Comparison of ENCODE assay signal across 10 mouse cellular contexts in the genomic region with DNA sequence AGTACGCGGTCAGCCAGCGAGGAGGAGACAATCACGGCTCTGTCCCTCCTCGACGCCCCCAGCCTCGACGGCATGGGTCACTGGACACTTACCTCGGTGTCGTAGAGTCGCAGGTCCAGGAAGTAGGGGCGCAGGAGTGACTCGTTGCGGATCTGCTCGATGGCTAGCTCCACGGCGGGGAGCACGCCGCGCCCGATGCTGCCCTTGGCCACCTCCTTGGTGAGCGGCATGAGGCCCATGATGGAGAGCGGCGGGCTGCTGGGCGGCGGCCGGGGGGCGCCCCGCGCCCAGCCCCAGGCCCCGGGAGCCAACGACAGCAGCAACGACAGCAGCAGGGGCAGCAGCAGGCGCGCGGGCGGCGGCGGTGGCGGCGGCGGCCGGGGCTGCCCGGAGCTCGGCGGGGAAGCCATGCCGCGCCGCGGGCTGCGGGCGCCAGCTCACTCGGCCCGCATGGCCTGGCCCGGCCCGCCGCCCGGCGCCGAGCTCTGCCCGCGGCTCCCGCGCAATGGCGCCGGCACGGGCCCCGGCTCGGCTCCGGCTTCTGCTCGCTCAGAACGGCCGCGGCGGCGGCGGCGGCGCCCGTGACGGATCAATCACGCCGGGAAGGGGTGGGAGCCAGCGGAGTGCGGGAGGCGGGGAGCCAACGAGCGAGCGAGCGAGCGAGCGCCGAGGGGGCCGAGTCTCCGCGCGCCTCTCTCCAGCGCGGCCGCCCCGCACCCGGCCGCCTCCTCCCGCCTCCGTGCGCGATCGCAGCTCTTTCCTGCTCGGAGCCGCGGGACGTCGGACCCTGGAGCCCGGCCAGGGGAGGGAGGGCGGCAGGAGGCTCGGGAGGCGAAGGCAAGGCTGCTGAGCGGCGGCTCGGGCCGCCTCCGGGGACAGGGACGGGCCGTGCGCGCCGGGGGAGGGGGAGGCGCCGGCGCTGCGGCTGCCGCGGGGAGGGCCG. TPM values are rescaled to one million over a fixed set of nuclear protein-coding genes. Genes with fewer than 3 reads are reported as not detected.
DNase-seq lines count a peak whose midpoint lies in the region; ATAC-seq lines count a peak whose summit lies in the region.
"Had no signal": no experiment of that assay in that cellular context is flagged by ENCODE, and none has a peak within 500 bp of the region (broad histone marks: within the 10 kb centered on the region; RNA-seq: fewer than 3 reads in every experiment).

A gene (minus strand): TSS at position 858 of the 943 bp plus-strand sequence.

- no peak within 1 kb of the TSS for H3K9ac ChIP-seq in heart, embryonic 16.5 days (ENCODE audit: low read length)
- peak within 1 kb of the TSS; percentile 72 for H3K9ac ChIP-seq in midbrain, embryonic 15.5 days

- no peak for ATAC-seq in heart, embryonic 16.5 days (replicated peaks; ENCODE audit: extremely low read depth, insufficient read depth, low FRiP score)
- peak; percentile 74 for ATAC-seq in midbrain, embryonic 15.5 days (replicated peaks)

- peak within 1 kb of the TSS; percentile 53 for H3K4me3 ChIP-seq in heart, embryonic 16.5 days (ENCODE audit: low read length)
- peak within 1 kb of the TSS; percentile 70 for H3K4me3 ChIP-seq in midbrain, embryonic 15.5 days

- H3K4me2 ChIP-seq in heart, embryonic 16.5 days (ENCODE audit: low read depth, low read length), result peak within 1 kb of the TSS; percentile 79
- peak within 1 kb of the TSS; percentile 70 for H3K4me2 ChIP-seq in midbrain, embryonic 15.5 days

- WGBS in heart, embryonic 16.5 days, result under 1% methylated on average over 108 of the region's 134 CpGs
- under 1% methylated on average over 108 of the region's 134 CpGs for WGBS in midbrain, embryonic 15.5 days

- DNase-seq in heart, postnatal 36 days, result no peak
- peak; percentile 80 for DNase-seq in cerebellum, adult 8-10 months
- peak; percentile 73 to 78 for DNase-seq in frontal cortex, postnatal 10 days (ENCODE audit: low spot score in 2 of 2)
- peak; percentile 57 to 65 for DNase-seq in layer of hippocampus, postnatal 25 days (ENCODE audit: extremely low spot score in 1 of 2, low spot score in 1 of 2)
- no peak for DNase-seq in c-Kit-positive CD71-positive TER-119-positive erythroid progenitor cells, embryonic 14.5 days (ENCODE audit: low spot score)
- DNase-seq in gastrocnemius, postnatal 36 days, result no peak

- no peaks in the 10 kb centered on the region for H3K9me3 ChIP-seq in heart, embryonic 16.5 days (replicated peaks; ENCODE audit: control insufficient read depth, low read length)
- H3K9me3 ChIP-seq in midbrain, embryonic 15.5 days, result no peaks in the 10 kb centered on the region

- H3K4me1 ChIP-seq in heart, embryonic 16.5 days (ENCODE audit: control insufficient read depth, insufficient read depth, low read length), result no peaks in the 10 kb centered on the region; the same call in none of the 2 replicates
- peaks cover 35% of the 10 kb centered on the region for H3K4me1 ChIP-seq in midbrain, embryonic 15.5 days

- H3K27ac ChIP-seq in heart, embryonic 16.5 days (ENCODE audit: low read length), result no peak within 1 kb of the TSS
- peak within 1 kb of the TSS; percentile 91 for H3K27ac ChIP-seq in midbrain, embryonic 15.5 days
- H3K27ac ChIP-seq: macrophage had no signal

- intact Hi-C loops in heart, postnatal 36 days (cut with DNase I), result no loop called here
- intact Hi-C loops in gastrocnemius, postnatal 36 days (cut with DNase I), result no loop called here

- peaks cover 68% of the 10 kb centered on the region for H3K27me3 ChIP-seq in heart, embryonic 16.5 days (ENCODE audit: control insufficient read depth, insufficient read depth, low read length)
- peaks cover 22% of the 10 kb centered on the region; the same call in 1 of the 2 replicates for H3K27me3 ChIP-seq in midbrain, embryonic 15.5 days (replicated peaks)

- H3K36me3 ChIP-seq in heart, embryonic 16.5 days (ENCODE audit: control insufficient read depth, insufficient read depth), result no peaks in the 10 kb centered on the region
- H3K36me3 ChIP-seq in midbrain, embryonic 15.5 days (replicated peaks), result no peaks in the 10 kb centered on the region

RNA-seq across cellular contexts. Expression of the gene that starts here (rescaled TPM):
- 0.03 and 0.07 TPM in 2 replicates for polyA plus RNA-seq in heart, embryonic 16.5 days (2015; fragmentation: Nextera tagmentation; extraction: Ambion mirVana)
- total RNA-seq in heart, postnatal 36 days (2021), result not detected
- 100 to 1,000 TPM; 200 to 208 TPM for total RNA-seq in layer of hippocampus, postnatal 25 days (2021)
- 12.7 and 14.8 TPM in 2 replicates for polyA plus RNA-seq in midbrain, embryonic 15.5 days (2015; fragmentation: Nextera tagmentation; extraction: Ambion mirVana)
- total RNA-seq in gastrocnemius, postnatal 36 days (2021), result under 1 TPM in 1 of 2 experiments, not detected in 1; 0.08 TPM
- total RNA-seq: MEL had no signal

Comparison
In these comparisons a context has a peak if more than half of its experiments do, and no peak if none do; other contexts are left out.
1. RNA of the gene that starts here (total RNA-seq): 200 to 208 TPM in layer of hippocampus, postnatal 25 days; 0.08 TPM in gastrocnemius, postnatal 36 days and not detected in heart, postnatal 36 days; every median in the first group is over 100 times any median in the second.
2. RNA of the gene that starts here (polyA plus RNA-seq): 12.7 to 14.8 TPM in midbrain, embryonic 15.5 days; 0.03 to 0.07 TPM in heart, embryonic 16.5 days; every median in the first group is over 10 times any median in the second.
3. DNase-seq: peak in cerebellum, adult 8-10 months (single experiment), frontal cortex, postnatal 10 days (2 of 2) and layer of hippocampus, postnatal 25 days (2 of 2); none in heart, postnatal 36 days (0 of 2), c-Kit-positive CD71-positive TER-119-positive erythroid progenitor cells, embryonic 14.5 days (single experiment) and gastrocnemius, postnatal 36 days (0 of 2).